Mouse (Mus musculus): ENCODE results near the gene Klhdc7b. TPM values are rescaled to one million over a fixed set of nuclear protein-coding genes. Genes with fewer than 3 reads are reported as not detected.

Klhdc7b gene
- polyA plus RNA-seq, 1 experiment: 1.1 TPM

DNA sequence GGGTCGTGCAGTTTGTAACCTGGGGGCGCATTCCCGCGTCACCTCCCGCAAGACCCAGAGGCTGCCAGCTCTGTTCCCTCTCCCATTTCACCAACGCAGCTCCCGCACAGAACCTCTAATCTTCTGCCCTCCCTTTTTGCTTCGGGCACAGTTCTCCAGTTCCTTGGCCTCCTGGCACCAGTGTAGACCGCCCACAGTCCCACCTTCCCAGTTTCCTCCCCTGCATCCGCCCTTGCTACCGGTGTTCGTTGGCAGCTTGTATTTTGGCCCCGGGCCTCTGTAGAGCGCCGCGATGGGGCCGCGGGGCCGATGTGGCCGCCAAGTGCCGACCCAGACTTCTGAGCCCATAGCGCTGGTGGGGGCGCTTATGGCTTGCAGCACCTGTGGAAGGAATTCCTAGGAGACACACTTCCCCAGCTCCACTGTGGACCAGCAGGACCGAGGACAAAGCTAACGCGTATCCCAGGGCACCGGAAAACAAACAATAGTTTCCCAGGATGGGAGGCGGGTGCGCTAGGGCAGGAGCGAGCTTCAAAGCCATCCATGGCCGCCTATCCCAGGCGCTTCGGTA is 5.8 kb upstream of the Klhdc7b start, which contains the start of gene Odf3b:
Gene Odf3b, minus strand, starts transcription at position 452 of the 571 bp plus-strand sequence.
- under 1% methylated on average over 33 of the region's 33 CpGs for WGBS

DNA sequence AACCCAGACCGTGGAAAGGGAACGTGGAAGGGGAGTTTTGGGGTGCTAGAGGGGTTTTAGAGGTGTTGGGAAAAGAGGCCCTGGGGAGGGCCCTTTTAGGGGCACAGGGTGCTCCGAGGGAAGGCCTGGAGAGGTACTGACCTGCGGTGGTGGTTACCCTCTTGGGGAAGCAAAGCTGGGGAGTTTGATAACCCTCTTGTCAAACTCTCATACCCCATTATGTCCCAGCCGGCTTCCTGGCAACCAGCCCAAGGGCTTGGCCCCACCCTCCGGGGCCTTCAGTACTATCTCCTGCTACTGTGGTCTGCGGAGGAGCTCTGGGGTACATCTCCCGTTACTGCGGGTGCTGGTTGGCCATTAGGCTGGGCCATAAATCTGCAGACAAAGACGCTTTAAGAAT is 5.3 kb upstream of the Klhdc7b start:
- Histone ChIP-seq H3K27ac (ENCODE audit: insufficient read depth, low read depth, low read length) (peak overlapping the region; percentile 89), H3K4me1 (ENCODE audit: control insufficient read depth, insufficient read depth, insufficient read length, low read length) (peaks cover 32% of the 10 kb centered on the region), H3K36me3 (ENCODE audit: control insufficient read depth, insufficient read depth, low read length) (no peaks in the 10 kb centered on the region), H3K27me3 (ENCODE audit: control insufficient read depth, insufficient read depth, low read length) (no peaks in the 10 kb centered on the region), H3K4me3 (ENCODE audit: low read depth, low read length) (peak overlapping the region; percentile 74)
- WGBS: 10% methylated on average over 10 of the region's 10 CpGs
- no peak for TF ChIP-seq POLR2A (IDR thresholded peaks at IDR 0.05; ENCODE audit: low read depth, low read length)
- TF ChIP-seq CTCF (IDR thresholded peaks at IDR 0.05; ENCODE audit: extremely low read depth, insufficient read length, insufficient replicate concordance, low read depth, low read length): no peak

More for the DNA sequence above, 5.8 kb upstream of the Klhdc7b start, which contains the start of gene Odf3b:
- TF ChIP-seq CTCF (IDR thresholded peaks at IDR 0.05; ENCODE audit: extremely low read depth, insufficient read length, insufficient replicate concordance, low read depth, low read length): no peak
- no peak; the same call in none of the 2 replicates for TF ChIP-seq POLR2A (IDR thresholded peaks at IDR 0.05; ENCODE audit: low read depth, low read length)
- H3K27ac ChIP-seq (ENCODE audit: insufficient read depth, low read depth, low read length): peak within 1 kb of the TSS; percentile 89
- no peaks in the 10 kb centered on the region for H3K36me3 ChIP-seq (ENCODE audit: control insufficient read depth, insufficient read depth, low read length)
- peaks cover 36% of the 10 kb centered on the region for H3K4me1 ChIP-seq (ENCODE audit: control insufficient read depth, insufficient read depth, insufficient read length, low read length)
- H3K4me3 ChIP-seq (ENCODE audit: low read depth, low read length): peak within 1 kb of the TSS; percentile 74
- H3K27me3 ChIP-seq (ENCODE audit: control insufficient read depth, insufficient read depth, low read length): no peaks in the 10 kb centered on the region

DNA sequence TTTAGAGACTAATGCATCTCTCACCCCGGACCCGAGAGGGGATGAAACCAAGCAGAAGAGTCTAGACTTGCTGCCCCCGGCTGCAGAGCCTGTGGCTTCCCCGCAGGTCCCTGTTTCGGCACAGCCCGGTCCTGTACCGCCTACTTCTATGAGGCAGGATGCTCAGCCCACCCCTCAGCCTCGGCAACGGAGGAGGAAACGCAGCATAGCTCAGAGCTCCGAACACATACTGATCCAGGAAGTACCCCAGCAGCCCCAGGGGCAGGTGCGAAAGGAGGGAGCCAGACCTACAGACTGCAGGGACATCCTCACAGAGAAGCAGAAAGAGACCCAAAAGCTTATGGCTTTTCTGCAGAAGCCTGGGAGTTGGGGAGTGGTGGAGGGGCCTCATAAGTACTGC is 2.4 kb downstream of the Klhdc7b start:
- Histone ChIP-seq H3K4me1 (ENCODE audit: control insufficient read depth, insufficient read depth, insufficient read length, low read length) (no peaks in the 10 kb centered on the region), H3K27ac (ENCODE audit: insufficient read depth, low read depth, low read length) (no peak overlapping the region), H3K27me3 (ENCODE audit: control insufficient read depth, insufficient read depth, low read length) (no peaks in the 10 kb centered on the region), H3K36me3 (ENCODE audit: control insufficient read depth, insufficient read depth, low read length) (no peaks in the 10 kb centered on the region), H3K4me3 (ENCODE audit: low read depth, low read length) (no peak overlapping the region)
- TF ChIP-seq POLR2A (IDR thresholded peaks at IDR 0.05; ENCODE audit: low read depth, low read length) (no peak), CTCF (IDR thresholded peaks at IDR 0.05; ENCODE audit: extremely low read depth, insufficient read length, insufficient replicate concordance, low read depth, low read length) (no peak)
- 55% methylated on average over 12 of the region's 12 CpGs for WGBS

DNA sequence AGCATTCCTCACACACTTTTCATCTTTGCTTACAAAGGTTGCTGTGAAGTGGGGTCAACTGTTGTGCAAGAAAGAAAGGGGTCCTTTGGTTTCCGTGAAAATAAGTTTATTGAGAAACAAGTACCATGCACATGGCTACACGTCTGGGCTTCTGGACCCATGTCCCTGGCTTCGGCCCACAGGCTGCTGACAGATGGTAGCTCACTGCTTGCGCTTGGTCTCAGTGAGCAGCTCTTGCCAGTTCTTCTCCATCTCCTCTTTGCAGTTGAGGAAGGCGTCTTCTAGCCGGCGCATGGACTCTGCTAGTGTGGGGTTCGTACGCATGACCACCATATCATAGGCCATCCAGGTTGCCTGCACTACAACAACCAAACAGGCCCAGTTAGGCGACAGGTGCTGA is 5.4 kb downstream of the Klhdc7b start:
- H3K27ac ChIP-seq (ENCODE audit: insufficient read depth, low read depth, low read length): no peak overlapping the region
- H3K27me3 ChIP-seq (ENCODE audit: control insufficient read depth, insufficient read depth, low read length): no peaks in the 10 kb centered on the region
- TF ChIP-seq CTCF (IDR thresholded peaks at IDR 0.05; ENCODE audit: extremely low read depth, insufficient read length, insufficient replicate concordance, low read depth, low read length): no peak
- no peak for TF ChIP-seq POLR2A (IDR thresholded peaks at IDR 0.05; ENCODE audit: low read depth, low read length)
- no peaks in the 10 kb centered on the region for H3K4me1 ChIP-seq (ENCODE audit: control insufficient read depth, insufficient read depth, insufficient read length, low read length)
- H3K36me3 ChIP-seq (ENCODE audit: control insufficient read depth, insufficient read depth, low read length): no peaks in the 10 kb centered on the region
- H3K4me3 ChIP-seq (ENCODE audit: low read depth, low read length): no peak overlapping the region
- 96% methylated on average over 10 of the region's 10 CpGs for WGBS

DNA sequence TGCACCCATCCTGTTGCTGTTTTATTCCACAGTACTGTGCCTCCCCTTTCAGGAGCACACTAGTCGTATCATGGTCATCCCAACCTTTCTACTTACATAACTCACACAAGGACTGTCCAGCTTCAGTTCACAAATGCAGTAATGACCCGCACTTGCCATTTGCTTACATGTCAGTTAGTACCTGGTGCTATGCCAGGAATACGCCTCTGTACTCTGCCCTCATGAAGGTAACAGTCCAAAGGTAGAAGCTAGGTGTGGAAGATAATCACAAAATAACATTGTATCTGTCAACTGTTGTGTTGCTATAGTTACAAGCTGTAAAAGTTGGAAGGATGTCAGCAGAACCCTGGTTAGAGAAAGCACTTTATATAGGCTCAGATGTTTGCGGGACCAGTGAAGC is 12.2 kb downstream of the Klhdc7b start:
- Histone ChIP-seq H3K27me3 (ENCODE audit: control insufficient read depth, insufficient read depth, low read length) (no peaks in the 10 kb centered on the region), H3K4me1 (ENCODE audit: control insufficient read depth, insufficient read depth, insufficient read length, low read length) (peaks cover 20% of the 10 kb centered on the region), H3K36me3 (ENCODE audit: control insufficient read depth, insufficient read depth, low read length) (no peaks in the 10 kb centered on the region), H3K27ac (ENCODE audit: insufficient read depth, low read depth, low read length) (peak overlapping the region; percentile 99), H3K4me3 (ENCODE audit: low read depth, low read length) (no peak overlapping the region)
- TF ChIP-seq POLR2A (IDR thresholded peaks at IDR 0.05; ENCODE audit: low read depth, low read length) (no peak), CTCF (IDR thresholded peaks at IDR 0.05; ENCODE audit: extremely low read depth, insufficient read length, insufficient replicate concordance, low read depth, low read length) (no peak)
- 33% methylated on average over 4 of the region's 4 CpGs for WGBS

DNA sequence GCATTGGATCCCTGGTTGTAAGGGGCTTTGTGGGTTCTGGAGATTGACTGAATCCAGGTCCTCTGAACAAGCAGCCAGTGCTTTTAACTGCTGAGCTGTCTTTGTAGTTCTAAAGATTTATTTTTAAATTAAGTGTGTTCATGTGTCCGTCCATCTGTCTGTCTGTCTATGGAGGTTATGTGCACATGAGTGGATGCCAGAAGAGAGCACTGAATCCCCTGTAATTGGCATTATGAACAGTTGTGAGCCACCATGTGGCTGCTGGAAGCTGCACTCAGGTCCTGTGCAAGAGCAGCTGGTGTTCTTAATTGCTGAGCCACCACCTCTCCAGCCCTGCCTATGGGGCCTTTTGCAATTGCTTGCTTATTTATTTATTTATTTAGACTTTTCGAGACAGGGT is 13.4 kb downstream of the Klhdc7b start:
- no peak overlapping the region for H3K4me3 ChIP-seq (ENCODE audit: low read depth, low read length)
- H3K36me3 ChIP-seq (ENCODE audit: control insufficient read depth, insufficient read depth, low read length): no peaks in the 10 kb centered on the region
- peaks cover 20% of the 10 kb centered on the region for H3K4me1 ChIP-seq (ENCODE audit: control insufficient read depth, insufficient read depth, insufficient read length, low read length)
- peak overlapping the region; percentile 100 for H3K27ac ChIP-seq (ENCODE audit: insufficient read depth, low read depth, low read length)
- WGBS: 67% methylated on average over 2 of the region's 2 CpGs
- no peaks in the 10 kb centered on the region for H3K27me3 ChIP-seq (ENCODE audit: control insufficient read depth, insufficient read depth, low read length)
- TF ChIP-seq CTCF (IDR thresholded peaks at IDR 0.05; ENCODE audit: extremely low read depth, insufficient read length, insufficient replicate concordance, low read depth, low read length) (no peak), POLR2A (IDR thresholded peaks at IDR 0.05; ENCODE audit: low read depth, low read length) (no peak)

DNA sequence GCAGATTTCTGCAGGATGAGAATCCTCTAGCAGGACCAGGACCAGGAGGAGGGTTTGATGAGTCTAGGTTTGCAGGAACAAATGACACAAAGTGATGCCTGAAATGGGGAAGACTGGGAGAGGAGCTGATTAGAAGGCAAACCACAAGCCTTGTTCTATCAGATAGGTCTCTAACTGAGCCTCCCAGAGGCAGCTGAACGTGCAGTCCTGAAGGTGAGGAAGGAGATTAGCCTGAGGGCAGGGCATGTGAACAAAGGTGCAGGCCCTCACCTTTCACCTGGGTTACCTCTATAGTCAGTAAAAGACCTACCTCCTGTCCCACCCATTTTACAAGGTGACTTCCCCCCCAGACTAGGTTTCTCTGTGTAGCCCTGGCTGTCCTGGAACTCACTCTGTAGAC is 15.0 kb downstream of the Klhdc7b start:
- Histone ChIP-seq H3K27ac (ENCODE audit: insufficient read depth, low read depth, low read length) (peak overlapping the region; percentile 100), H3K4me3 (ENCODE audit: low read depth, low read length) (no peak overlapping the region), H3K4me1 (ENCODE audit: control insufficient read depth, insufficient read depth, insufficient read length, low read length) (peaks cover 20% of the 10 kb centered on the region), H3K36me3 (ENCODE audit: control insufficient read depth, insufficient read depth, low read length) (no peaks in the 10 kb centered on the region), H3K27me3 (ENCODE audit: control insufficient read depth, insufficient read depth, low read length) (no peaks in the 10 kb centered on the region)
- WGBS: 20% methylated on average over 1 of the region's 1 CpGs
- TF ChIP-seq CTCF (IDR thresholded peaks at IDR 0.05; ENCODE audit: extremely low read depth, insufficient read length, insufficient replicate concordance, low read depth, low read length): no peak
- no peak for TF ChIP-seq POLR2A (IDR thresholded peaks at IDR 0.05; ENCODE audit: low read depth, low read length)
